Mouse (Mus musculus) megakaryocyte, embryonic 14.5 days (primary cell): ENCODE results near the gene Cartpt.

ENCODE experiments used
- FLI1 ChIP-seq: IDR thresholded peaks from 2 replicates; pipeline ENCODE4 v1.6.1; 2012; ENCODE audit warnings: low read length, inconsistent platforms, mixed read lengths
- GATA1 ChIP-seq: IDR thresholded peaks from 3 replicates; pipeline ENCODE4 v1.6.1; 2012; ENCODE audit warnings: mixed read lengths, low read length, inconsistent platforms, borderline replicate concordance

GRCm38 (mm10) chr13:99853131-99853530 lies 47.8 kb downstream of the Cartpt start:
- no peak for TF ChIP-seq GATA1
- TF ChIP-seq FLI1, result no peak
